Mouse (Mus musculus): ENCODE data around the gene Glrx5. TPM values are rescaled to one million over a fixed set of nuclear protein-coding genes. Genes with fewer than 3 reads are reported as not detected.

Gene Glrx5
- total RNA-seq, 2 experiments from 2014 or later, result 64.0 to 65.3 TPM

DNA sequence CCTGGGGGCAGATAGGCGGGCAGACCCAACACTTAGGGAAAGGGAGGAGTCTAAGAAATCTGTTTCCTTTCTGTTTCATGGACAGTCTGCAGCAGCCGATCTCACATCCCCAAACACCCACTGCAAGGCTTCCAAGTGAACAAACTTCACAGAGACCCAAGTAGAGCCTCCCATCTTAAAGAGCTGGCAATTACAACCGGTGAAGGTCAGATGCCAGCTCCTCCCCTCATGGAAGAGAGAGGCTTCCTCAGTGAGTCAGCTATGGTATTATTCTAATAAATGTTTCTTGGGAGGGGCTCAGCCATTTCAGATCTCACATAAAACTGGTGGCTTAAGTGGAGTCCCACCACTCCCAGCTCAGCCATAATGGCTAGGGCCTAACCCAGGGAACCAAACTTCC lies 28.8 kb upstream of the Glrx5 start:
- DNase-seq (ENCODE audit: low spot score in 2 of 2), result no peak

GRCm38 (mm10) chr12:105004956-105005714 lies 27.4 kb upstream of the Glrx5 start:
- no peak for DNase-seq (ENCODE audit: low spot score in 2 of 2)

- no peak for DNase-seq (ENCODE audit: low spot score in 2 of 2)
Measured at GRCm38 (mm10) chr12:105005715-105005972, 26.8 kb upstream of the Glrx5 start.

DNA sequence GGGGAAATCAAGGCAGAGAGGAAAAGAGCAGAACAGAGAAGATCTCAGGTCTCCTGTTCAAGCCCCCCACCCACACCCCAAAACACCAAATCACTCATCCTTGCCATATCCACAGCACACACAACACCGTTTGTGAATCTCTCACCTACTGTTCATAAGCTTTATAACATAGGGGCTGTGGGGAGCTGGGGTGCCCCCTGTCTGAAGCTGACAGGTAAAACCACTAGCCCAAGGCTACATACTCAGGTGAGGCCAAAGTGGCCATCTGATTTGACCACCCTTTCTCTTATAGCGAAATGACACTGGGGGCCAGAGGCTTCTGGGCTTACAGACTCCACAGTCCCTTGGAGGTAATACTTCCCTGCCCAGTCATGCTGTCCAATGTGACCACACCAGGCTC lies 24.3 kb upstream of the Glrx5 start:
- no peak for DNase-seq (ENCODE audit: low spot score in 2 of 2)

- peak; percentile 35 to 59 for DNase-seq (ENCODE audit: low spot score in 2 of 2)
Measured at GRCm38 (mm10) chr12:105008752-105009178, 23.7 kb upstream of the Glrx5 start.

- peak; percentile 69 to 77 for DNase-seq (ENCODE audit: low spot score in 2 of 2)
Measured at GRCm38 (mm10) chr12:105009370-105010212, 22.9 kb upstream of the Glrx5 start, which contains the start of gene Syne3. Gene Syne3 (minus strand): TSS chr12:105009809.

GRCm38 (mm10) chr12:105010213-105010790 lies 22.2 kb upstream of the Glrx5 start:
- DNase-seq (ENCODE audit: low spot score in 2 of 2), result no peak

DNA sequence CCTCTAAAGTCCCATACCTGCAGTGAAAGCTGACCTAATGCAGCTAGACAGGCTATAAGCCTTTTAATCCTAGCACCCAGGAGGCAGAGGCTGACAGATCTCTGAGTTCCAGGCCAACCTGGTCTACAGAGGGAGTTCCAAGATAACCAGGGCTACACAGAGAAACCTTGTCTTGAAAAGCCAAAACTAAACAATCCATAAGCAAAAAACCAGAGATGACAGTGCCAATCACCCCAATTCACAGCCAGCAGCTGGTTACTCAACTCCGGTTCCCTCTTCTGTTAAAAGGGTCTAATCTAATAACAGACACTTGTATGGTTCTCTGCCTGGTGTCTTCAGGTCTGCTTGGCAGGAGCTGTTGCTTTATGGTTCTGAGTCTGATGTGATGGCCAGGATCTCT lies 20.9 kb upstream of the Glrx5 start:
- DNase-seq (ENCODE audit: low spot score in 2 of 2), result no peak

DNA sequence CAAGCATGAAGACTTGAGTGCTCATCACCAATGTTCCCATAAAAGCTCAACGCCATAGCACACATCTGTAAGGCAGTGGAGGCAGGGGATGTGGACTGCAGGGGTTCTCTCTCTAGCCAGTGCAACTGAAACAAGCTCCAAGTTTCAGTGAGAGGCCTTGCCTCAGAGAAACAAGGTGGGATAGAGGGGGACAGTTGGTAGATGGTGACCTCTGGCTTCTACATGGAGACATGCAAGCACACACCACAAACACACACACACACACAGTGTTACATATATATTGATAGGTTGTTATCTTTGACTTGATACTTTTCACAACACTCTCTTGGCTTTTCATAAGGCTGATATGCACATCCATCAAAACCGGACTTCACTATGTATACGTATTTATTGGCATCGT lies 20.2 kb upstream of the Glrx5 start:
- DNase-seq (ENCODE audit: low spot score in 2 of 2), result no peak

DNA sequence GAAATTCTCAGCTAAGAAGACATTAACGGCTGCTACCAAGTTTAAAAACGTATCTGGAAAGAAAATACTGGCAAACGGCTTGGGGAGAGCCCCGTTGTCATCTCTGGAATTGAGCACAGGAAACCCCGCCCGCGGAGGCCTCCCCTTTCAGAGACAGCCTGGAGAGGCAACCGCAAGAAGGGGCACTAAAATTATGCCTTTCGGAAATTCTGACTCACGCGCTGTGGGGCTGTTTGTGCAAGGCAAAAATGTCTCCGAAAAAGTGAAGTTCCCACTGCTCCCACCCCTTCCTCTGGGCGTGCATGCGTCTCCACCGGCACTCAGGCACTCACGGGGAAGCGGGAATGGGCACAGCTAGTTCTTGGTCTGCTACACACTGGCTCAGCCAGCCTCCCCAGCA lies 19.4 kb upstream of the Glrx5 start:
- peak; percentile 50 to 72 for DNase-seq (ENCODE audit: low spot score in 2 of 2)

DNA sequence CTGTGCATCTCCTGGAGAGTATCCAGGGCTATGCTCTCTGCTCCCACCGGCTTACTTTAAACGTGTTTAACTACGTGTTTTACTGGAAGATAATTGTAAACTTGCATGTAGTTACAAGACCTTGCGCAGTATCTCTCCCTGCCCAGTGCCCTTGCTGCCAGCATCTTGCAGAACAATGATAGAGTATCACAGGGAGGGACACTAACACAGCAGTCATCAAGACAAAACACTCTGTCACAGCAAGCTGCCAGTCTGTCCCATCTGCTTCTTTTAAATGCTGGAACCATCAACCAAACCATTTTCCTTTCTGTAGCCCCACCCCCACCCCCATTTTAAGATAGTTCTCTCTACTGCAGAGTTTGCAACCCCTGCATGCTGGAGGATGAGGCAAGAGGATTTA lies 16.3 kb upstream of the Glrx5 start:
- DNase-seq (ENCODE audit: low spot score in 2 of 2), result no peak

GRCm38 (mm10) chr12:105016639-105017038 lies 15.8 kb upstream of the Glrx5 start:
- DNase-seq (ENCODE audit: low spot score in 2 of 2), result no peak

- no peak for DNase-seq (ENCODE audit: low spot score in 2 of 2)
Measured at GRCm38 (mm10) chr12:105019359-105020219, 12.9 kb upstream of the Glrx5 start.

DNA sequence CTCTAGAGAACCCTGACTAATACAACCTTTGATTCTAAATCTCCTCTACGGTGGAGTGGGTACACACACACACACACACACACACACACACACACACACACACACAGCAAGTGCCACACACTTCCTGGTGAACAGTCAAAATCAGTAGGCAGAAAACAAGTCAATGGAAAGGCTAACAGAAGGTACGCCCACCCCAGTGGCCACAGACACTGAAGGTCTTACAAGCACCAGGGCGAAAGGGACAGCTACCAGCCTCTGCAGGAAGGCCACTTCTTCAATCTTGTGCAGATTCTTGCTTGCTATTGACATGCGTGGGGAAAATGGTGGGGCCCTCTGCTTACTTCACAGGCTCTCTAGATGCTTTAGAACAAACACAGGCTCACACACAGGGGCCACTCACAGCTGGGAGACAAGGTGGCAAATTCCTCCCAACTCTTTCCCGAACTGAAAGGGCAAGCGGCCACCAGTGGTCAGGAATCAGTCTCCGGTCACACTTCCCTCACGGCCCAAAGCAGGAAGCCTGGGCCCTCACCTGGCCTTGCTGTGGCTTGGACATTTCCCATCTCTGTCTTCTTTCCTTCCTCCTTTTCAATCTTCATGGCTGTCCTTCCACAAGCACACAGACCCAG lies 10.9 kb upstream of the Glrx5 start:
- no peak for DNase-seq (ENCODE audit: low spot score in 2 of 2)

GRCm38 (mm10) chr12:105022141-105022540 lies 10.3 kb upstream of the Glrx5 start:
- no peak for DNase-seq (ENCODE audit: low spot score in 2 of 2)

- no peak for DNase-seq (ENCODE audit: low spot score in 2 of 2)
Measured at GRCm38 (mm10) chr12:105022776-105023175, 9.7 kb upstream of the Glrx5 start.

- DNase-seq (ENCODE audit: low spot score in 2 of 2), result peak; percentile 54 to 70
Measured at GRCm38 (mm10) chr12:105025271-105025946, 7.1 kb upstream of the Glrx5 start.

DNA sequence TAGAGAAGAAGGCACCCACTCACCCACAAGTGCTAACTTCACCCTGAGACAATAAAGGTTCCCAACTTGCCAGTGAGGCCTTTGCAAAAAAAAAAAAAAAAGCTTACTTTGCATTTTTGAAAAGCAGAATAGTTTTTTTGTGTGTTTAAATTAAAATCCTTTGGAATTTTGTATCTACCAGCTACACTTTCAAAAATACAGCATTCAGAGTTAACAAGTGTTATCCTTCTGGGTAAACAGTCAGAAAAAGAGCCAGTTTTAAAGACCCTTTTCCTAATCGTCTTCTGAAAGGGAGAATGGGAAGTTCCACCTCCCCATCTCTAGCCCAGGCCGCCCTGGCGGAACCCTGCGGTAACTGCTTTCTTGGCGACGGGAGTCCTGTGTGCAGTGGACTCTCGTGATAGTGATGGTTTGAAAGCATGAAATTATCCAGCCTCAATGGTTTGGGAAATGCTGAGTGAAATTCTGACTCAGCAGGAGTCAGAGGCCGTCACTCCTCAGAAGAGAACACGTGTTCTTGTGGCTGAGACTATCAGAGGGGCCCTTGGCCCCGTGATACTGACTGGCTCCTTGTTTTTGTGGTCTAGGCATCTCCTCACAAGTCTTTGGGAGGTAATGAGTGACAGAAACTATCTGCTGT lies 6.4 kb upstream of the Glrx5 start:
- DNase-seq (ENCODE audit: low spot score in 2 of 2), result no peak

GRCm38 (mm10) chr12:105027323-105027991 lies 5.0 kb upstream of the Glrx5 start:
- DNase-seq (ENCODE audit: low spot score in 2 of 2), result peak; percentile 45 to 69
